ENCODE assay signal across 1 mouse cellular context in the genomic region with DNA sequence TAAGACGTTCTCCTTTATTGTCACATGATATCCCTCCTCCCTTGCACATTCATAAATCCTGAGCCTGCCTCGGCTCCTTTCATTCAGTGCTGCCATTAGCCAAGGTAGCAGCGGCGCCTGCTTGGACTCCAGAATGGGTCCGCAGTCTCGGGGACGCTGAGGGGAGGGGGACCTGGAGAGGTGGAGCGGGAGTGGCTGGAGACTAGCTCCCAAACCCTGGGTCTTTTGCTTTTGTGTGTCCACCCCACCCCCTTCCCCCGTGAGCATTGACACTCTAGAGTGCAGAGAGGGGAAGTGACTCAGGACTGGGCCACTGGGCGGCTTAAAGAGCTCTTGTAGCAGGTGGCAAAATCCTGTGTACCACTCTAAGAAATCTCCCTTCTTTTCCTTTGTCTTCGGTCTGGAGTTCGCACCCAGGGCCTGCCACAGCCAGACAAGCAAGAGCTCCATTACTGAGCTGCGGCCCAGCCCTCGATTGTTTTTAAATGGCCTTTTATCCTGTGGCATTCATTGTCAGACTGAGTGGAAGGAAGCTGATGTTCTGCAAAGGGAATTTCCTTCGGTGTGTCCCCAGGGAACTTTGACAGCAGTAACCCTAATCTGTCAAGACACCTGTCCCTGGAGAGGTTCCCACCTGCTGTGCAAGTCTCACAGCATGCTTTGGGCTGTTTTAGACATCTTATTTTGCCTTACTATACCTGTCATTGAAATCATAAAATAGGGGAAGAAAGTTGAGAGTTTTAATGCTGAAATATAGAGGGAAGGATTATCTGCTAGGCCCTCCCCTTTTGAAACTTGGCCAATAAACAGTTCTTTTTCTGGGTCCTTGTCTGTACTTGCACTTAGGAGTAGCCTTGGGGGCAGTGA.
TF ChIP-seq lines count a peak whose summit lies in the region.

No protein-coding gene starts in this region.

TF ChIP-seq in MEL, 35 proteins besides CTCF, POLR2A, EP300 and RAD21 (continued from another document):
- TF ChIP-seq CHD1 (IDR thresholded peaks at IDR 0.05; ENCODE audit: low read depth, low read length) = no peak; the same call in 1 of the 2 replicates
- 0 out of 2 replicates have a peak, but pooled peaks have one; percentile 69 for TF ChIP-seq USF1 (IDR thresholded peaks at IDR 0.05; ENCODE audit: low read depth, low read length)
- no peak for TF ChIP-seq MYB (IDR thresholded peaks at IDR 0.05; ENCODE audit: low read depth, low read length)
- TF ChIP-seq POLR2AphosphoS5 (IDR thresholded peaks at IDR 0.05; ENCODE audit: borderline replicate concordance, low read depth, low read length) = no peak
- TF ChIP-seq NRF1 (IDR thresholded peaks at IDR 0.05; ENCODE audit: insufficient read depth, low read depth, low read length, poor library complexity, severe bottlenecking) = no peak
- peak; percentile 28 for TF ChIP-seq MXI1 (IDR thresholded peaks at IDR 0.05; ENCODE audit: low read depth, low read length)
- TF ChIP-seq ETS1 (IDR thresholded peaks at IDR 0.05; ENCODE audit: low read depth, low read length) = 0 out of 2 replicates have a peak, but pooled peaks have one; percentile 3
- peak; percentile 31; the same call in 1 of the 2 replicates for TF ChIP-seq KAT2A (conservative IDR thresholded peaks at IDR 0.05; ENCODE audit: low read depth, low read length)
- TF ChIP-seq ZC3H11A (IDR thresholded peaks at IDR 0.05; ENCODE audit: low read depth, low read length) = peak; percentile 43; the same call in 1 of the 2 replicates
- no peak for TF ChIP-seq GABPA (IDR thresholded peaks at IDR 0.05; ENCODE audit: low read depth, low read length)
- TF ChIP-seq MAZ (IDR thresholded peaks at IDR 0.05; ENCODE audit: low read depth, low read length) = peak; percentile 61
